Mouse (Mus musculus): ENCODE data around the gene Gprasp1.
"Not testable (repeated sequence)": the region's sequence is repeated elsewhere in the genome, so short reads cannot be mapped to it uniquely, and the experiment has no call there.

The Gprasp1 gene

DNA sequence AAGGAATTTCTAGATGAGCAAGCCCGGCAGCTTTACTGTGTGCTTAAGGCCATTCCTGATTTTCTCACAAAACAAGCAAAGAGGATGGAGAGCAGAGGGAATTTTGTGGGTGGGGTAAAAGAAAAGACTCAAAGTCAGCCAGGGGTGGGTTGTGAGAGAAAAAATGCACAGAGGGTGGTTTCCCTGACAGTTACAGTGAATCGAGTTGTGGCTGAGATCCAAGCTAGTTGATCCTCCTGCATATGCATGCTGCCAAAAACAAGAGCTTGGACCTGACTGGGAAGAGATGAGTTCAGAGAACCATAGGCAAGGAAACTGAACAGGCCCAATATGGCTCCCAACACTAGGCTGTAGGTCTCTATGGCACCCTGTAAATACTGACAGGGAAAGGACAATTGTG lies 95.4 kb downstream of the Gprasp1 start:
- DNase-seq (ENCODE audit: low spot score): no peak

DNA sequence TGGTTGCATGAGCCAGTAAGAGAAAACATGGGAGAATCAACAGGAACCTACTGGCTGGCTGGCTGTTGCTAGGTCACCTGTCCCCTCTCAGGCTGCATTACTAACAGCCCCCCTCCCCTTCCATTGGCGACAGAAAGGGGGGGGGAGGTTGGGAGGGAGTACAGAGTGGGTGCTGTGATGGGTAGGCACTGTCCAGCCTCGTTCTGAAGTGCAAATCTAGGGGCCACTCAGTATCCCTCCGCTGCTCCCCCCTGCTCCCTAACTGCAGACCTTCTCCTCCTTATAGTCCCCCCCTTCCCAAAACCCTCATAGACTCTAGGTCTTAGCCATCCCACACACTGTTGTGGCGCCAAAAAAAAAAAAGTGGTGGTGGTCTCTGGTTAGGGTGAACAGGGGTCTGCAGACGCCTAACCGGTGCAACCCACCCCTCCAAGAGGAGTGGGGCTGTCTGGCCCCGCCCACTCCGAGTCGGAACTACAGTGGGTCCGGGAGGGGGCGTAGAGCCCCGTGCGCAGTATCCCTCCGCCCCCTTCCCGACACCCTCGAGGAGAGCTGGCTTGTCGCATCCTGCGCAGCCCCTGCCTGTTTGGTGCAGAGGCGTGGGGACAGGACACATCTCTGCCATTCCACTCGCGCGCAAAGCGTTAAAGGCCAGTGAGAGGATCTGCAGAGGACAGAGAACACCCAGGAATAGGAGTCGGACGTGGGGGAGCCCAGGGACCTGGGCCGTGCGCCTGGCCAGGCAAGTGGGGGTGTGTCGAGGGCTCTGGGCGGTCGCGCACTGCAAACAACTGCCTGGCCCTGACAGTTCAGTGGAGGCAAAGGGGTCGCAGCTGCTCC lies 96.2 kb downstream of the Gprasp1 start, which contains the start of gene Gprasp2:
TSS of gene Gprasp2 (plus strand) at position 514 of the 840 bp plus-strand sequence.
- not testable (repeated sequence) for DNase-seq (ENCODE audit: low spot score)

DNA sequence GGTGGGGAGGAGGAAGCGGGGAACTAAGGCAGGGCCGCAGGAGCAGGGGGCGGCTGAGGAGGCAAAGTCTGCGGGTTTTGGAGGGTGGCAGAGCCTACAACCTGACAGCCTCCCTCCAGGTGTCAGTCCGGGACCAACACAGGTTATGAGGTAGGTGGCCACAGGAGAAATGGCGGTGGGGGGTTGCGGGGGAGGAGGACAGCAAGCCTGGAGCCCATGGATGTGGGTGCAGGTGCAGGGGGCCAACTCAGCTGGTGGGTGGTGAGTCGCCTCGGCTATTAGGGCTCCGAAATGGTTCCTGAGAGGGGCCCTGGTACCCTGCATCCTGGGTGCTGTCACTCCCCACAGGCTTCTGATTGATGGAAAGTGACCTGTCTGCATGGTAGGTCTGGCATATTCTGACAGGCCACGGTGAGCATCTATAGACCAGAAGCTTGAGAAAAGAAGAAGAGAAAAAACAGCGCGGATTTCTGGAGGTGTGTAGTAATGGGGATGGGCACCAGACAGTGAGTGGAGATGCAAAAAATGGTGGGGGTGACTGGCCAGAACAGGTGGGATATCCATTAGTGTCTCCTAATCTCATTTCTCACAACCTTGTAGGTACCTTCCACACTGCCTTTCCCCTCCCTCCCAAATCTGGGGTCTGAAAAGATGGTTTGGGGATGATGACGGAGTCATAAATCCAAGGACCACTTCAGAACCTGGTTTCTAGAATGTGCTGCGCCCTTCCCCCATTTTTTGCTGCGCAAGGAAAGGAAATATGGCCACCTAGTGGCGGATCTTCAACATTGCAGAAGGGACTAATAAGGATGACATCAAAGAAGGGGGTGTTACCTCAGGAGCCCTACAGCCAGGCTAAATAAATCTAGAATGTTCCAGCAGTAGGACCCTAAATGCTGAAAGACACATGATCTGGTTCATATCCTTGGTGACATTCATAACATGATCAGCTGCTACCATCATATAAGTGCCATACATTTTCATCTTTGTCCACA lies 97.2 kb downstream of the Gprasp1 start:
- not testable (repeated sequence) for DNase-seq (ENCODE audit: low spot score)

Data from urinary bladder, postnatal 25 days (tissue).